Mouse (Mus musculus): ENCODE results near the gene Ermp1. TPM values are rescaled to one million over a fixed set of nuclear protein-coding genes. Genes with fewer than 3 reads are reported as not detected.
A peak's percentile ranks its signal among the peaks of the same experiment; 100 is the strongest.

Ermp1 gene
- total RNA-seq (2021): 10 to 100 TPM; 38.4 to 39.9 TPM
- long read RNA-seq, experiment 1, full-length matches to known transcripts: 5 of 15 reads
- long read RNA-seq, experiment 1, partial matches to known transcripts: 2 of 15 reads
- long read RNA-seq, experiment 1, other reads (novel, unspliced or antisense): 8 of 15 reads
- long read RNA-seq, experiment 2, full-length matches to known transcripts: 8 of 12 reads
- long read RNA-seq, experiment 2, partial matches to known transcripts: 2 of 12 reads
- long read RNA-seq, experiment 2, other reads (novel, unspliced or antisense): 2 of 12 reads

DNA sequence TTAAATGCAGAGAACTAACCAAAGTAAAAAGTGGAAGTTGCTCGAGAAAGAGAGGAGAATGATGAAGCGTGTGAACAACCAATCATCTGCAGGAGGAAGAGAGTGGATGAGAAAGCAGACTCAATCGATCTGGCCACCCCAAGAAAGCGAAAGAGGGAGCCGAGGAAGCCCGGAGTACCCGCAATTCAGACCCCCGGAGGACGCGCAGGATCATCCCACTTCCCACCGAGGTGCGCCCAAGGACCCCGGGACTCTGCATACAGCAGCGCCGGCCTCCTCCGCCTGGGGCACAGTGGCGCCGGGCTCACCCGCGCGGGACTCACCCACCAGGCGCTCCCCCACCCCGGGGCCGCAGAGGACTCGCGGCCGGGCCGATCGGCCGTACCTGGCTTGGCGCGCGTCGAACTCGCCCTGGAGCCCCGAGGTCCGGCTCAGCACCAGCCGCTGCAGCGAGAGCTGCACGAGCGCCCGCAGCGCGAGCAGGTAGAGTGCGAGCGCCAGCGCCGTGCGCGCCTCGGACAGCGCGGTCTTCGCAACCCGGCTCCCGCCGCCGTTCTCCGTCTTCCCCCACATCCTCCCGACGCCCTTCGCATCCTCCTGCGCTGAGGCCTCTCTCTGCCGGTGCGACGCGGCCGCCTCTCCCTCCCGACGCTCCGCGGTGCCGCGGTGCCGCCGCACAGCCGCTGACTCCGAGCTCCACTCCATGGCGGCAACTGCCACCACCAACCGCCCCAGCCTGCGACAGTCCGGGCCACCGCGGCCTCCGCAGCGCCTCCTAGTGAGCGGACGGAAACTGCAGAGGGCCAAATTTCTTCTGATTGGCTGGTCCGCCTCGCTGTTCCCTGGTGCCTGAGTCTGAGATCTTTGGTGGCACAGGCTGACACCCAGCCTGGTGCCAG is at the start of gene Ermp1:
Gene Ermp1 (minus strand): TSS at position 765 of the 899 bp plus-strand sequence.
- intact Hi-C loops (cut with DNase I): no loop called here
- DNase-seq (ENCODE audit: low spot score in 2 of 2): peak; percentile 96 to 98

DNA sequence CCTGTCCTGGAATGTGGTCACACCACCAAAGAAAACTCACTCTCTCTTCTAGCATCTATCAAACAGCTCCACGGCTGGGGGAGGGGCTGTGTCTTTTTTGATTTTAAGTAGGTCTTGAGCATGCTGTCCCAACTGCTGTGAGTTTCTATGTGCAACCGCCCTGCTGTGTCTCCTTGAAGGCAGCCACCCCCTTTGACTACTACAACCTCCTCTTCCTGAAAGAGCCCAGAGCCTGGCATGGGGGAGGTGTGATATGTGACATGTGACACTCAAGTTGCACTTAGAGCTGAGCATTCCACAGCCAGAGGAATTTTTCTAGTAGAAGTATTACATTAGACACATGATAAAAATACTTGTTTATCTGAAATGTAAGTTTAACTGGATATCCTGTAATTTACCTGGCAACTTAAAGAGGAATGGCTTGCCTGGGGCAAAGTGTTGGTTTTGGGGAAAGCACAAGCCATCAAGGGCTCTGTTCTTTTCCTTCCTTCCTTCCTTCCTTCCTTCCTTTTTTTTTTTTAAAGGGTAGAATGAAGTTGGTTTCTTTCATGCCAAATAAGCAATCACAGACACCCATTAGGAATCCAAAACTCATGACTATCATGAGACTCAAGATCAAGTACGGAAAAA is 49.1 kb upstream of the Ermp1 start, which contains the start of gene Mlana:
Gene Mlana (plus strand): TSS at position 580 of the 630 bp plus-strand sequence.
- intact Hi-C loops (cut with DNase I): no loop called here
- DNase-seq (ENCODE audit: low spot score in 2 of 2): peak in 1 of 2 experiments; percentile 32

DNA sequence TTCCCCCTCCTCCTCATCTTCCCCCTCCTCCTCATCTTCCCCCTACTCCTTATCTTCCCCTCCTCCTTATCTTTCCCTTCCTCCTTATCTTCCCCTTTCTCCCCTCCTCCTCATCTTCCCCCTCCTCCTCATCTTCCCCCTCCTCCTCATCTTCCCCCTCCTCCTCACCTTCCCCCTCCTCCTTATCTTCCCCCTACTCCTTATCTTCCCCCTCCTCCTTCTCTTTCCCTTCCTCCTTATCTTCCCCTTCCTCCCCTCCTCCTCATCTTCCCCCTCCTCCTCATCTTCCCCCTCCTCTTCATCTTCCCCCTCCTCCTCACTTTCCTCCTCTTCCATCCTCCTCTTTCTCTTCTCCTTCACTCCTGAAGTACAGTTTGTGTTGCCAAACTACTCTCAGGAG is 48.6 kb upstream of the Ermp1 start:
- intact Hi-C loops (cut with DNase I): no loop called here
- DNase-seq (ENCODE audit: low spot score in 2 of 2): no peak

DNA sequence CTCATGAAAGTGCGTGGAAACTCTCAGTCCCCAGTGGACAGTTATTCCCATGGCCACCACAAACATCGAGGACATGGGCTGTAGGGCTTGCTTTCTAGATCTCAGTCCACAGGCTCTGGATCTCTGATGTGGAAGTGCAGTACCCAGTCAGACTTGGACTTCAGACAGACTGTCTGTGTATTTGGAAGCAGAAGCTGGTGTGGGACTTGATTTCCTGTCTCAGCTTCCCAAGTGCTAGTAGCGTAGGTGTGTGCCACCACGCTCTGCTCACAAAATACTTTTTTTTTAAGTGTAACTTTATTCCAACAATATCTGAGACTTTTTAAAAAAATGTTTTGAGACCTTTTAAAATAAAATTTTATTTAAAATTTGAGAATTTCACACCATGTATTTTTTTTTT is 48.1 kb upstream of the Ermp1 start:
- intact Hi-C loops (cut with DNase I): no loop called here
- DNase-seq (ENCODE audit: low spot score in 2 of 2): no peak

DNA sequence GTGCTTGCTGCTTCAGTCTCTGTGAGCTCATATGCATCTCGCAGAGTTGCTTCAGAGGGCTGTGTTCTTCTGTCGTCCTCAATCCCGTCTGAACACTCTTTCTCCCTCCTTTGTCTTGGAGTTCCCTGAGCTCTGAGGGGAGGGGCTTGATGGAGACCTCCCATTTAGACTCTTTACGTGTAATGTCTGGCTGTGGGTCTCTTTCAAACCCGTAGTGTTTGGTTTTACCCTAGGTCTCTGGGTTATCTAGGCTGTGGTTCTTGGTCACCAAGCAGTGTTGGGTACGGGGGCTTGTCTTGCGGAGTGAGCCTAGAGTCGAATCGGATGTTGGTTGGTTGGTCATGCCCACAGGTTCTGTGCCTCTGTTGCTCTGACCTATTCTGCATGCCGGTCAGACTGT is 46.9 kb upstream of the Ermp1 start:
- no peak for DNase-seq (ENCODE audit: low spot score in 2 of 2)
- intact Hi-C loops (cut with DNase I): no loop called here

DNA sequence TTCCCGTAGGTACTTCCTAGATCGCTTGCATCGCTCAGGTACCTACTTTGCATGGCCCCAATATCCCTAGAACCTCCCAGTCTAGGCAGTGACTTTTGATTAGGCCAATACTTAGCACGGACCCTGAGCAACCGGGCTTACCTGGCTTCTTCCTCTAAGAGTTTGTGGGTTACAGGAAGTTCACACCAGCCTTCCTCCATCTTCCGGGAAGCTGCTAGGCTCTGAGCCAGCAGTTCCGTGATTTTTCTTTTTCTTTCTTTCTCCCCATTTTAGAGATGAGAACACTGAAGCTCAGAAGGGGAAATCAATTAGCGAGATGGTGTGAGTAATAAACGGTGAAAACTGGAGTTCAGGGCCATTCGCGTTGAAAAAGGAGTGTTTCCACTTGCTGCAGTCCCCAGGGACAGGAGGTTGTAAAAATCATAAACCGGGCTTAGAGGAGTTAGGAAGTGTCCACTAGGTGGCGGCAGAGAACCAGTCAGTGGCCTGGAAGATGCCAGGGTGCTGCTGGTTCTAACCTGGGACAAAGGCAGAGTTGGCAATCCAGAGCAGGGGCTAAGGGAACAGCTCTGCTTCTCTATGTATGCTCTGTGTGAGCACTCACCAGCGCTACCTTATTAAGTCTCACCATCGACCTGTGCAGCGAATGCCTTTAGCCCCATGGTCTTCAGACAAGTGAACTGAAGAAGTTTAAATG is 35.8 kb upstream of the Ermp1 start:
- peak; percentile 80 to 91 for DNase-seq (ENCODE audit: low spot score in 2 of 2)
- intact Hi-C loops (cut with DNase I): loop anchor here (1.0 to 5.0 kb wide), 2 partner anchors 137 to 293 kb away; no protein-coding TSS in a partner anchor

DNA sequence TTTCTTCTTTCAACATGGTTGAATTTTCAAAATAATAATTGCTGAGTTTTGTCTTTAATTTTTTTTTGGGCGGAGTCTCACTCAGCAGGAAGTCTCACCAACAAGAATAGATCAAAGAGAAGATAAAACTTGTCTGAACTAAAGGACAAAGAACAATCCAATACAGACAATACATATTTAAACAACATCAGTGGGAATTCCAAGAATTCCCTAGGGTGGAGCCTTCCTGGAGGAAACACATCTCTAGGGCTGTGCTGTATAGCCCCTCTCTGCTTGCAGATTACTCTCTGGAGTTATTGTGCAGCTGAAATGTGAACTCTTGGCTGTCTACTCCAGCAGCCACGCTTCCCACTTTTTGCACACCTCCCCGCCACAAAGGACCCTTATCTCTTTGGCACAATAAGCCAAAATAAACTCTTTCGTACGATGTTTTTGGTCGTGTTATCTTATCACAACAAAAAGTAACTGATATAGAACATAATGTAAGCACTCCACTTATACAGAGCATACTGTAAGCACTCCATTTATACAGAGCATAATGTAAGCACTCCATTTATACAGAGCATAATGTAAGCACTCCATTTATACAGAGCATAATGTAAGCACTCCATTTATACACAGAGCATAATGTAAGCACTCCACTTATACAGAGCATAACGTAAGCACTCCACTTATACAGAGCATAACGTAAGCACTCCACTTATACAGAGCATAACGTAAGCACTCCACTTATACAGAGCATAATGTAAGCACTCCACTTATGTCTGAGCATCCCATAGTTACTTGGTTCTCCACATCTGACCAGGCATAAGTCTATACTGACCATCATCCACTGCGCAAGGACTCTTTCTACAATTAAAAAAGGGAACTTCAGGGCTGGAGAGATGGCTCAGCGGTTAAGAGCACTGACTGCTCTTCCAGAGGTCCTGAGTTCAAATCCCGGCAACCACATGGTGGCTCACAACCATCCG is 32.3 kb upstream of the Ermp1 start:
- intact Hi-C loops (cut with DNase I): loop anchor here (5.0 kb wide), 1 partner anchor 297 kb away; no protein-coding TSS in a partner anchor

DNA sequence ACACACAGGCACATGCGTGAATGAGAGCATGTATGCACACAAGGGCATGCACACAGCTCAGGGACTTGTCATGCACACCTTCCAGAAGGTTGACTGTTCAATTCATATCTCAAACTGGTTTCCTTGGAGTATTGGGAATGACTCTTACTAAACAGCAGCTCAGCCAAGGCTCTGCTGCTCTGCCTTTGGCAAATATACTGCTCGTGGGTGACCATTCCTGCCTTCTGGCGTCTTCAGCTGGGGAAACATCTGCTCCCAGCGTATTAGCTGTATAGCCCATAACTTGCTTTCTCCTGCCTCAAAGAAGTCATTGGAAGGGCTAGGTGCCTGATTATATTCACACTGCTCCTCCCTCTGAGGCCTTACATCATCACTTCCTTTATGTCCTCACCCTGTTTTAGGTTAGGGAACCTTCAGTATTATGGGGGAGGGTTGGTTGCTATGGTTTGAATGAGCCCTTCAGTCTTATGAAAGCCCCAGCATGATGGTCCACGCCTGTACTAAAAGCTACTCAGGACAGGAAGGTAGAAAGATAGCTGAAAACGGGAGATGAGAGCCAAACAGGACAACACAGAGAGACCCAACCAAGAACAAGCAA is 30.1 kb upstream of the Ermp1 start:
- intact Hi-C loops (cut with DNase I): no loop called here
- no peak for DNase-seq (ENCODE audit: low spot score in 2 of 2)

More for the DNA sequence above, 32.3 kb upstream of the Ermp1 start:
- no peak for DNase-seq (ENCODE audit: low spot score in 2 of 2)

DNA sequence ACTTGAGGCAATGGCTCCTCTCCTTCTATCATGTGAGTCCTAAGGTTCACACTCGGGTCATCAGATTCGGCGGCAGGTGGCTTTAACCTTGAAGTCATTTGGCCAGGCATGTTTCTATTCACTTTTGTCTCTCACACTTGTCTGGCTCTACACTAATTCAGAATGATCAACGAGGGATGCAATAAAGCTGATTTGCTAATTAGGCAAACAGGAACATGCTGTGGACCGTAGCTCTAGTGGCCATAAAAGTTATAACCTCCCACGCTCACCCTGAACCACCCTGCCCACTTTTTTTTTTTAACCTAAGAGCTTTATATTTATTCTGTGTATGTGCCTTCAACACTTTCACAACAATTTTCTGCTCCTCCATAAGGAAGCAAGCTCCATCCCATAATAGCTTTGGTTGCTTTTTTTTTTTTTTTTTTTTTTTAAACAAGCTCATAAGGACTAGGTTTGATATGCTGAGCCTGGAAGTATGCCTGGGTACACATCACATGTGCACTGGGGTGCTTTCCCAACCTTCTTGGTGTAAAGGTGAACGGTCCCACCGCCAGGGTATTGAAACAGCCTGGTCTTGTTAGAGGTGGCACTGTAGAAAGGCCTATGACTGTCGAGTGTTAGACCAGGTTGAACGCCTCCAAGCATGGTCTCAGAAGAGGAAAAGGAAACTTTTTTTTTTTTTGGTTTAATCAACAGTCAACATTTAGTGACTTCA is 28.4 kb upstream of the Ermp1 start:
- no peak for DNase-seq (ENCODE audit: low spot score in 2 of 2)
- intact Hi-C loops (cut with DNase I): no loop called here

DNA sequence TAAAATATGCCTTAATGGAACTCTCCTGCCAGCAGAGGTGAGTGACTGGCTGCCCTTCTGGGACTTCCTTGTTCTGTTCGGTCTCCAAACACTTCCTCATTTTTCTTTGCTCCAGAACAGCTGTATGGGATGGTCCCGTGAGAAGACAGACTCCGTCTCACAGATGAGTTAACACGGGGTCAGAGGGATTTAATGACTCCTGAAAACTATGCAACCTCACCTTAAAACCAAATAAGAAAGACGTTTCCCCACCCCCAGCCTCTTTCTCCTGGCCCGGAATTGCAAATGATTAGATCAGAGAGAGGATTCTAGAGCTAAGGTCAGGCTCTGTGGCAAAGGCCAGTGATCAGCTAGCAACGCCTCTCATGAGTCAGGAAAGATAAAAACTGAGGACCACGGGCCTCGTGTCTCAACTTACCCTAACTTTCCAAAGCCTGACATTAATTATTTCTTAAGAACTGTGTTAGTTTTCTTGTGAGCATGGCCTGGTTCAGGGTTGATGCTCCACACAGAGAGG is 27.4 kb upstream of the Ermp1 start:
- no peak for DNase-seq (ENCODE audit: low spot score in 2 of 2)
- intact Hi-C loops (cut with DNase I): no loop called here

DNA sequence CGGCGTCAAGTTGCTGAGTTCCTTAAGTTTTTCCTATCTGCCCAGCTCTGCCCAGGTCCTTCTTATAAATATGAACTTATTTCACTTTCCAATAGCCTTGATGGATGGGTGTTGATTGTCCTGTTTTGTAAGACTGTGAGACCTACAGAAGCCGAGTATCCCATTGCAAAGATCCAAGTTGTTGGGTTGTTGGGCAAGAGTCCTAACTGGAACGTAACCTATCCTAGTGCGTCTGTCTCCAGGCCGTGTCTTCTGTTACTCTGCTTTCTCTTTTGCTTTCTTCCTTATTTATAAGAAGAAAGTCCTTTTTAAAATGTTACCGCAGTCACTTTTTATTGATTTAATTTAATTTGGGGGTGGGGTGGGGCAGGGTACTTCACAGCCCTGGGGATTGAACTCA is 26.7 kb upstream of the Ermp1 start:
- DNase-seq (ENCODE audit: low spot score in 2 of 2): no peak
- intact Hi-C loops (cut with DNase I): no loop called here

DNA sequence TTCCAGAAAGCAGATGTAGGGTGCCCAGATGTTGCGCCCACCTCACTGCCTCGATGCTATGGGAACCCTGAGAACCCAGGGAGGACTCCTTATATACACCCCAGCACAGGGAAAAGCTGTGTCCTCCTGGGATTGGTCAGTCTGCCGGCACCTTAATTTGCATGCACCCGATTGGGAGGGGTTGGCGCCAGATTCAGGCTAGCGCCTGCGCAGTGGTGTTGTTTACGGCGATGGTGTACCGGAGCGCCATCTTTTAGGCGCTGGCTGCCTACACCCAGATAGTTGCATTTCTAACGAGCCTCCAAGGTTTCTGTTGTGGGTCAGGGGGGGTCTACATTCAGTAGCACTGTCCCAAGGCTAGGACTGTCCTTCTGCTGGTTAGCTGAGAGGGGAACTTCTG is 24.4 kb upstream of the Ermp1 start:
- DNase-seq (ENCODE audit: low spot score in 2 of 2): no peak
- intact Hi-C loops (cut with DNase I): no loop called here

DNA sequence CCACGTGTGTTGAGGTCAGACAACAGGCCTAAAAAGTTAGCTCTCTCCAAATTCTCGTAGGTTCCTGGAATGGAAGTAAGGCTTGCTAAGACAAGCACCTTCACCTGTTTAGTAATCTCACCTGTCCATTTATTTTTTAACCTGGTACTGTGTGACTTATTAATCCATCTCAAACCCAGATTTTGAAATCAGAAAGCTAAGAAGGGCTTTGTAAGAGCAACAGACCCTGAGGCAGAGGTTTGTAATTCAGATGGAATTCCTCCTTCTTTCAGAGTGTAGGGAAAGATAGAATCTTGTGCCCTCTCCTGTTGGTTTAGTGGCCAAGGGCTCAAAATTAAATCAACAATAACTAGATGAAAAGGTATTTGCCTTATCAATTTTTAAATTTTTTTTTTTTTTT is 22.9 kb upstream of the Ermp1 start:
- no peak for DNase-seq (ENCODE audit: low spot score in 2 of 2)
- intact Hi-C loops (cut with DNase I): no loop called here

DNA sequence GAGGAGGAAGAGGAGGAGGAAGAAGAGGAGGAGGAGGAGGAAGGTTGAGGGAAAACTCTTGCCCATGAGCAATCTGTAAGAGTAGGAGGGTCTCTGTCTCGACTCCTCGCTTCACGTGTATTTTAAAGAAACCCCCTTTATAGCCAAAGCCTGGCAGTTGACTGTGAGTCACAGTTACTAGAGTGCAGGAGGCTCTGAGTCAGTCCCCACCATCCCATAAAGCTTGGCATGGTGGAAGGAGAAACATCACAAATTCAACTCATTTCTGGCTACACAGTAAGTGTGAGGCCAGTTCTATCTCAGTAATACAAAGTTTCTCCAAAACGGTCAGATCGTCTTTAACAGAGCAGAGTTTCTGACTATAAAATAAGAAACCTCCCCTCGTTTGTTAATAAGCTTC is 22.0 kb upstream of the Ermp1 start:
- intact Hi-C loops (cut with DNase I): no loop called here

DNA sequence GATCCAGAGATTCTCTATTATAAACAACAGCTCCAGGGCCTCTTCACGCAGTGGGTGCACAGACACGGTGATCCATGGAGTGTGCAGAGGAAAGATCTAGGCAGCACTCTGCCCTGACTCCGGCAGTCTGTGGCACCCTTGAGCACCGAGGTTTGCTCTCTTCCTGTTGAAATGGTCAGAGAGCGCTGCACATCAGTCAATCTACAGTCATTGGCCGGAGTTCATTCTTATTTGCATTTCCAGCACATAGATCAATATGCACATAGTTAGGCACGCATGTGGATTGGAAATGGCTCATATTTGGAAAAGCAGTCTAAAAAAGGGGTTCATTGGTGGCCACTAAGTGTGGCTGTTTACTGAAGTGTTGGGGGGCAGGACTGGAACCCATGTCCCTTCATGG is 19.9 kb upstream of the Ermp1 start:
- no peak for DNase-seq (ENCODE audit: low spot score in 2 of 2)
- intact Hi-C loops (cut with DNase I): no loop called here

More for the DNA sequence above, 22.0 kb upstream of the Ermp1 start:
- DNase-seq (ENCODE audit: low spot score in 2 of 2): peak in 1 of 2 experiments; percentile 26

DNA sequence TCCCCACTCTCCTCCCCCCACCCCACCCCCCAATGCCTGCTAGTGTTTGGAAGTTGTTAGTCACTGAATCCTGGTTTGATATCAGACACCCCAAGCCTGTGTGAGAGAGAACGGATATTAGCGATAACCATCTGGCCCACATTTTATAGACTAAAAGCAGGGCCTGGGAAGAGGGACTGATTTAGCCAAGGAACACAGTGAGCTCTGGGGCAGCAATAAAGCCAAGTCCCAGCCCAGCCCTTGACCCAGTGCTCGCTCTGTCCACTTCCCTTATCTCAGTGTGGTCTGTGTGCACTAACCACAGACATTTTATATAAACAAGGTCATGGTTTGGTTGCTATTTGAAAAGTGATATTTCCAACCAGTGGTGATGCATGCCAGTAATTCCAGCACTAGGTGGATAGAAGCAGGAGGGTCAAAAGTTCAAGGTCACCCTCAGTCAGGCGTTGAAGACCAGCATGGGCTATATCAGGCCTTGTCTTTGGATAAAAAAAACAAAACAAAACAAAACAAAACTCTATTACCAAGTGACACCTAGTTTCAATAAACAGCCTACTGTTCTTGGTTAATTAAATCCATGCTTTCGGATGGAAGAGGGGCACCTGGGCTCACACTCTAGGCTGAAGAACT is 18.9 kb upstream of the Ermp1 start:
- no peak for DNase-seq (ENCODE audit: low spot score in 2 of 2)
- intact Hi-C loops (cut with DNase I): no loop called here

DNA sequence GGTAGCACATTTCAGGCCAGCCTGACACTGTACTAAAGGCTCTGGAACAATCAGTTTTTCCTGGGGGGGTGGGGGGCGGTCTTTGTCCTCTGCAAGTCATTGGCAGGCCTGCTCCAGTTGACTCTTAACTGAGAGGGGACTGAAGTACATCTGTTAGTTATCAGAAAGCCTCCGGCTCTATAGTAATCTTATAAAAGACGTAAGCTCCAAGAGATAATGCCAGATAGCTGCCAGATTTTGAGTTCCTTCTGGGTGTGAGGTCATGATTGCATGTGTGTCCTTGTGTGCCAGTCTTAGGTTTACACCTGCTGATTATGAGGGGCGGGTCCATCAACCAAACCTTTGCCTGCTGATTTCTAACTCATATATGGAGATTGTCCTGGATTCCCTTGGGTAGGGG is 17.9 kb upstream of the Ermp1 start:
- DNase-seq (ENCODE audit: low spot score in 2 of 2): no peak
- intact Hi-C loops (cut with DNase I): no loop called here

All from left cerebral cortex, postnatal 14 days (tissue).